Mouse (Mus musculus) kidney, adult 2 months (tissue): ENCODE measurements around the gene Siah3.

Source experiments
- CTCF ChIP-seq: fragments of 200-500 bp; conservative IDR thresholded peaks from 2 replicates; pipeline ENCODE4 v1.5.1; 2011; ENCODE audit warnings: low read depth, mild to moderate bottlenecking, control low read depth, low read length, moderate library complexity, mixed read lengths; ENCODE audit not compliant: insufficient read depth, insufficient read length
- POLR2A ChIP-seq: fragments of 200-500 bp; IDR thresholded peaks from one replicate; pipeline ENCODE4 v1.6.1; 2011; ENCODE audit warnings: low read depth, low read length, control low read depth

- TF ChIP-seq POLR2A, result no peak
- TF ChIP-seq CTCF, result no peak
Observed at GRCm38 (mm10) chr14:75418721-75419120, 37.1 kb upstream of the Siah3 start.
